Mouse (Mus musculus) adrenal gland, postnatal 10 days (tissue): ENCODE data around the gene Dll1. TPM values are rescaled to one million over a fixed set of nuclear protein-coding genes. Genes with fewer than 3 reads are reported as not detected.

Experiments
- DNase-seq: peaks from one replicate; pipeline ENCODE4 v3.0.0; 2021; ENCODE audit warnings: mixed read lengths
- total RNA-seq, 2 experiments: library from RNA; stranded (reverse); gene quantifications; 2 replicates each; pipeline ENCODE4 v1.2.3; 2021

Gene Dll1
- total RNA-seq, 2 experiments from 2014 or later, result 7.1 to 10.5 TPM

DNA sequence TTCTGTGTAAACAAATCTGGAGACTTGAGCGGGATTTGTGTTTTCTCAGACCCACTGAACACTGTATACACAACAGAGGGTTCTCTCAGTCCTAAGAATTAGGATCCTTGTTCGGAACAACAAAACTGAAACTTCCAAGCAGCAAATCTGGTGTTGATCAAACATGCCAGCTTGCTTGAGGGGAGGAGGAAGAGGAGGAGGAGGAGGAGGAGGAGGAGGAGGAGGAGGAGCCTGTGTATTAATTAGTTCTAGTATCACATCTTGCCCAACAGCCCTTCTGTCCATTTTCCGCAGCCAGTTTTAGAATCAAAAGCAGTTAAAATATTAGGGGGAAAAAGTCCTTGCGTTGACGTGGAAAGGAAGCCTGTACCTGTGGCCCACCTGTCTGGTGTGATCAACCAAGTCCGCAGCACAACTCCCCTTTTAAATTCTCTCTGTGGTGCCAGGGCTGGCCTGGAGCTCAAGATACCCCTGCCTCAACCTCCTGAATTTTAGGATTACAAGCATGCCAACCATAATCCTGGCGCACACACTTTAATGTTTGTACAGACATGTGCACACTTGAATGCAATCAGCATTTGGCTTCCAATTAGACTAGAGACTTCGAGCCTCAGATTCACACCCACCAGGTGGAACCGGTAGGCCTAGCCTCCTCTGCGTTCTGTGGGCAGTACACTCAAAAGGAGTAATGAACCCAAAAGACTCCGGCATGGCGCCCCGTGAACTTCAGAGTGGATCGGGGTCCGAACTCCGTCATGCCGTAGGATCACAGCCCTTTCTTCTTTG is 3.3 kb upstream of the Dll1 start:
- no peak for DNase-seq

DNA sequence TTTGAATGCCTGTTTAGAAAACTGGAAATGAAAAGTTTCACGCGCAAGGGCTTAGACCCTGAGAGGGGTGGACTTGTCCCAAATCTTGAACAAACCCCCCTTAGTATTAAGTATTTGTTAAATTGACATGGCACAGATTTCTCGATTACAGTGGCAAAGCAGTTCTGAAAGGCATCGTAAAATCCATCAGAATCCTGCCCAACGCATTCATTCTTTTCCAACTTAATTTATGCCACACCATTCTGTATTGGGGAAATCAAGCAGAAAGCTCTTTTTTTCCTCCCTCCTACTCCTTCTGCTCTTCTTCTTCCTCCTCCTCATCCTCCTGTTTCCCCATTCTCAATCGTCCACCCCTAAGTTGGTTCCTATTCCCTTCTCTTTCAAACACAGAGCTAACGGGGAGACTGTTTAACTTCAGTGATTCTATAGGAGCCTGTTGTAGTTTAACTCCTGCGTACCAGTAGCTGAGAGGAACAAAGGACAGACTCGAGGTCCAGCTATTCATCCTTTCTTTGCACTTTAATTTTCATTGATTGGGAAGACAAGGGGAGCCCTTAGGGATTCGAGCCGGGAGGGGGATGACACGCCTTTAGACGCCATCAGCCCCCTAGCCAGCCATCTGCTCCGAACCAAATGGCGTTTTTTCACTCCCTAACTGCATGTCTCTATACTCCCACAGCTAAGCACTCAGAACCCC is 1.9 kb upstream of the Dll1 start:
- no peak for DNase-seq

GRCm38 (mm10) chr17:15377901-15378300 is 1.2 kb upstream of the Dll1 start:
- peak; percentile 43 for DNase-seq

- peak; percentile 75 for DNase-seq
These were observed 775 bp downstream of the Dll1 start for GRCm38 (mm10) chr17:15375701-15376493.

DNA sequence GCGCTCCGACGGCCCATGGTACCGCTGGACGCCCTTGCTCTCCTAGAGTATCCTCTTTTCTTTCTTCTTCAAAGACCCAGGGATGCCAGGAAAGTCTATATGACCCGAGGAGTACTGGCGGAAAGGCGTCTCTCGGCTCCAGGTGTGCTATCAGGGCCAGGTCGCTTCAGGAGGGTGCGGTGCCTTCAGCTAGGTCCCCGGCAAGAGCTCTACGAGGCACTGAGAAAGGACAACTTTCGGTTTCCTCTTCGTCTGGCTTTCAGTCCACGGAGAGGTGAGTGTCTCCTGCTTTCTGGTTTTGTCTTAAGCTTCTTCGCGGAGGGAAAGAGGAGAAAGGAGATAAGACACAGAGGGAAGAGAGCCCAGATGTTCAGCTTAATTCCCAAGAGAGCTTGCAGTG is 1.4 kb downstream of the Dll1 start:
- DNase-seq, result no peak

GRCm38 (mm10) chr17:15374321-15375141 is 2.1 kb downstream of the Dll1 start:
- DNase-seq, result no peak

GRCm38 (mm10) chr17:15372931-15373652 is 3.6 kb downstream of the Dll1 start:
- no peak for DNase-seq

DNA sequence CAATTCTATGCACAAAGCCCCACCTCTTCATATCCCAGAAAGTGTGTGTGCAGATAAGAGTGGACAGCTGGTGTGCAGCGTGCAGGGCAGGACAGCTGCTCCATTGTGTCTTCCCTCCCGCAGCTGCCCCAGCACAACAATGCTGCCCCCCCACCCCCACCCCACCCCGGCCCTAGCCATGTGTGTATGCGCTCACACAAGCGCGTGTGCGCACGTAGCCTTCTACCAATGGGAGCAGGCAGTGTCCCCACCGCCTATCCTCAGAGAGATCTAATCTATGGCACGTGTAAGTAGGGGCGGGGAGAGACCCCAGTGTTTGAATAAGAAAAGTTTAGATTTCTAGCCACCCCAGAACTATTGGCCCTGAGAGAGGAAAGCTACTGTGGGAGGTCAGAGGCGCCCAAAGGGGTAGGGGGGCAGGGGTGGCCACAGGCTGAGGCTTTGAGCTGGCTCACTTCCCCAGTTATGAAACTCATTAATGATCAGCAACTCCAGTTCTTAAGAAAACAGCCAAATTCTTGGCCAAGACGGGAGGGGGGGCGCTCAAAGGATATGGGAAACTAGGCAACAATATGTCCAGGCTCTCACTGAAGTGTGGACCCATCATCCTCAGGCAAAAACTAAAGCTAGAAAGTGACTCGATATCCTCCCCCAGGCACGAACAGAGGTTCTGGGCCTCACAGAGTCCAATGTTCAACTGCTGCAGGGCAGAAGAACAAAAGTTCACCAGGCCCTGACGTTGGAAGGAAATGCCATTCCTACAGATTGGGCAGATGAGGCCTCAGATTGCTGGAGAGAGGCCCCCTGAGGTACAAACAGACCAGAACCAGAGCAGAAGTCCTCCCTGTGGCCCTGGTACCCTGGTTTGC is 4.5 kb downstream of the Dll1 start:
- no peak for DNase-seq

DNA sequence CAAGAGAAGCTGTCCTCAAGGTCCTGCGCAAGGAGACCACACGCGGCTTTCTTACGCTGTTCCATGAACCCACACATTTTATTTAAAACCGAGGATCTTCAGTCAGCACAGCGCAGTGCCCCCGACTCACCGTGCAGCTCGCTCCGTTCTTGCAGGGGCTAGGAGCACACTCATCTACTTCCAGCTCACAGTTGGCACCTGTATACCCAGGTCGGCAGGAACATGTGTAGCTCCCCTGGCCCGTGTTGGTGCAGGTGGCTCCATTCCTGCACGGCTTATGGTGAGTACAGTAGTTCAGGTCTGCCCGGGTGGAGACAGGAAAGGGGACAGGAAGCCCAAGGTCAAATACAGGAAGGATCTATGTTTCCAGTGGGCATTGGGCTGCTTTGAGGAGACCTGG is 6.3 kb downstream of the Dll1 start:
- DNase-seq, result no peak

GRCm38 (mm10) chr17:15365650-15366049 is 11.0 kb downstream of the Dll1 start:
- peak; percentile 42 for DNase-seq

DNA sequence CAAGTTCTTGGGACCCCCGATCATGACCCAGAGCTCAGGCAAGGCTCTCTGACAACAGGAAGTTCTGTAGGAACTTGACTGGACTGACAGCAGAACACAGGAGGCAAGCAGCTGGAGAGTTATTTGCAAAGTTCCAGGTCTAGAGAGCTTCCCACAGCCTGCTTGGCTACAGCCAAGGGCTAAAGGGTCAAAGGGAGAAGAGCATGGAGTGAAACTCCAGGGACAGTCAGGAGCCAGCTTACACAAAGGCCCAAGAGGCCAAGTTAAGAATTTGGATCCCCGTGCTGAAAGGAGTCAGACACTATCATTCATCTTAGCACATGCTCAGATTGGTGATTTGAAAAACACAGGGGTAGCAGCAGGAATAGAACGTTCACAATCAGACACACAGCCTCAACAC is 13.0 kb downstream of the Dll1 start:
- no peak for DNase-seq

DNA sequence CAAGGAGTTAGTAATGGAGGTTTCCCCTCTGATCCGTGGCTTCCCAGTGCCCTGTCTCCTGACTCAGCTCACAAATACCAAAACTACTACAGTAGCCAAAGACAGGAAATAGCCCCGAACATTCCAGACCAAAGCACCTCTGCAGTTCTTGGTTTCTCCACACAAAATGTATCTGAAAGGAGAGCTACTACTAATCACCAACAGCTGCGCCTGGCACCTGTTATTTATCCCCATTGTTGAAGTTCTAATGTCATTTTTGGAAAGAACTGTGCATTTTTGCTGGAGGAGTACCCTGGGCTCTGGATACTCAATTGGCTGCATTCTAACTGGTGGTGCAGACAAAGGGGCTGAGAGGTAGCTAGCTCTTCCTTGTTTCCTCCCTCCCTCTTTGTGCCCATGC is 19.6 kb downstream of the Dll1 start:
- no peak for DNase-seq

GRCm38 (mm10) chr17:15356526-15356925 is 20.1 kb downstream of the Dll1 start:
- DNase-seq, result no peak

DNA sequence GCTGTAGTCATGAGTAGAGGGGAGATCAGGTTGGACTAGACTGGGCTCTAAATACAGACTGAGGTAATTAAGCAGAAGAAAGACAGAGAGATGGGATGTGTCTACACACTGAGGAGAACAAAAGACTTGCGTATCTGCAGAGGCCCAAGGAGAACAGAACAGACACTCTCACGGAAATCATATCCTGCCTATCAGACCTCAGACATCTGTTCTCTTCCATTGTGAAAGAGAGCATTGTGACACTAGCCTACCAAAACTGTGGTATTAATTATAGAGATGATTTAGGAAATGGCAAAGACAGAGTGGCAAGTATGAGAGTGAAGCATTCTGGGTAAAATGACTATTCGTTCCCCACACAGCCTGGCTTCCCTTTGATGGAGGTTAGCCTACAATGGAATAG is 21.6 kb downstream of the Dll1 start:
- DNase-seq, result no peak

DNA sequence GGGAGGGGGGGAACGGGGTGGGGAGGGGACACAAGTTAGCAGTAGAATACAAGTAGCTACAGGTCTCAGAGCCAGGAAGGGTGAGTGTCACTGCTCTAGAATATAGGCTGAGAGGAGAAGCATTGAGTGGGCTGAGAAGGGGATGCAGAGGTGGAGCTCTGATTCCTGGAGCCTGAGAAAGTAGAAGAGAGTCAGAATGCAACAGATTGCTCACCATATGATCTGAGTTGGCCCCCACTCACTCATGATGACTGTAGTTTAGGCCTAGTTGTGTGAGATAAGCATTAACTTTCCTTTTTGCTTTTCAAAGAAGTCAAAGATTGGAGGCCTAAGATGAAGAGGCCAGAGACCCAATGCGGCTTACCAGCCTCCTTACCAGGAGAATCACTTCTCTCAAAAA is 22.7 kb downstream of the Dll1 start:
- no peak for DNase-seq

- no peak for DNase-seq
These were observed 23.6 kb downstream of the Dll1 start for GRCm38 (mm10) chr17:15352869-15353610.

- DNase-seq, result no peak
These were observed 26.5 kb downstream of the Dll1 start for GRCm38 (mm10) chr17:15350152-15350551.

- no peak for DNase-seq
These were observed 33.4 kb downstream of the Dll1 start for GRCm38 (mm10) chr17:15343071-15343822.

GRCm38 (mm10) chr17:15337906-15338305 is 38.8 kb downstream of the Dll1 start:
- DNase-seq, result no peak
